Mouse (Mus musculus): ENCODE measurements around the gene Dao. TPM values are rescaled to one million over a fixed set of nuclear protein-coding genes. Genes with fewer than 3 reads are reported as not detected.

Dao gene
- polyA plus RNA-seq, 1 experiment from 2014 or later, result 7.7 TPM

DNA sequence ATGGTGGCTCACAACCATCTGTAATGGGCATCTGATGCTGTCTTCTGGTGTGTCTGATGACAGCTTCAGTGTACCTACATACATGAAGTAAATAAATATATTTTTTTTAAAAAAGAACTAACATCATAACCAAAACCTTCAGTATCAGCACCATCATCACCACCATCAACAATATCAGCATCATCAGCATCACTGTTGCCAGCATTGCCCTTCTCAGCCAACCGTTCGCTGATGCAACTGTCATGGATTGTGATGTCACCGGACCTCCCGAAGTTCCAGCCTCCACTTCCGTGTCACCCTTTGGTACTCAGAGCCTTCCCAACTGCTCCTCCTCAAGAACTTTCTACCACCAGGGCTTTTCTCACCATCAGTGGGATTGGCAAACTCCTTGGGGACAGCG is 61.7 kb downstream of the Dao start, which contains the start of gene Usp30:
Gene Usp30, plus strand, starts transcription at position 301 of the 400 bp plus-strand sequence.
- no peaks in the 10 kb centered on the region for H3K9me3 ChIP-seq (ENCODE audit: control insufficient read depth, low read length)
- H3K27me3 ChIP-seq (ENCODE audit: control insufficient read depth, insufficient read depth, low read length), result no peaks in the 10 kb centered on the region
- no peak within 1 kb of the TSS for H3K9ac ChIP-seq (ENCODE audit: low read depth, low read length)
- H3K4me1 ChIP-seq (ENCODE audit: control insufficient read depth, insufficient read depth, low read length), result no peaks in the 10 kb centered on the region
- no peaks in the 10 kb centered on the region for H3K36me3 ChIP-seq (ENCODE audit: control insufficient read depth, insufficient read depth, low read length)
- H3K27ac ChIP-seq (ENCODE audit: low read depth, low read length), result no peak within 1 kb of the TSS
- H3K4me2 ChIP-seq (replicated peaks; ENCODE audit: low read depth, low read length), result no peak within 1 kb of the TSS
- 93% methylated on average over 6 of the region's 6 CpGs for WGBS
- no peak within 1 kb of the TSS for H3K4me3 ChIP-seq (ENCODE audit: low read length)
- ATAC-seq (ENCODE audit: low FRiP score, low TSS enrichment), result no peak

DNA sequence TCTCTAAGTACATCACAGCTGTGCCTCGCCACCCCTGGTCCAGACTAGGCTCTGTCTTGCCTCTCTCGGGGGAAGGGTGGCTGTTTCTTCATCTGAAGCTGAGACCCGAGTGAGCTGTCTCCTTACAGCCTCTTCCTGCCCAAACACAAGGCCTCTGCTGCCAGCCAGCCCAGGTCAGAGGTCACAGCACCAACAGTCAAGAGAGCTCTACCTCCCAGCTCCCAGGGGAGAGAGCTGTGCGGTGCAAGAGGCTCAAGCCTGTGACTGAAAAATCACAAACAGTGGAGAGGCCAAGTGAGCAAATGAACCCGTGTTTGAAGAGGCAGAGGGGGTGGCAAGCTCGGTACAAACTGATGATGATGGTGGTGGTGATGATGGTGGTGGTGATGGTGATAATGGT is 63.1 kb downstream of the Dao start:
- no peak overlapping the region for H3K4me2 ChIP-seq (replicated peaks; ENCODE audit: low read depth, low read length)
- H3K4me3 ChIP-seq (ENCODE audit: low read length), result no peak overlapping the region
- no peaks in the 10 kb centered on the region for H3K4me1 ChIP-seq (ENCODE audit: control insufficient read depth, insufficient read depth, low read length)
- no peak overlapping the region for H3K9ac ChIP-seq (ENCODE audit: low read depth, low read length)
- H3K27me3 ChIP-seq (ENCODE audit: control insufficient read depth, insufficient read depth, low read length), result no peaks in the 10 kb centered on the region
- no peaks in the 10 kb centered on the region for H3K36me3 ChIP-seq (ENCODE audit: control insufficient read depth, insufficient read depth, low read length)
- ATAC-seq (ENCODE audit: low FRiP score, low TSS enrichment), result no peak
- H3K9me3 ChIP-seq (ENCODE audit: control insufficient read depth, low read length), result no peaks in the 10 kb centered on the region
- no peak overlapping the region for H3K27ac ChIP-seq (ENCODE audit: low read depth, low read length)
- 45% methylated on average over 6 of the region's 6 CpGs for WGBS

DNA sequence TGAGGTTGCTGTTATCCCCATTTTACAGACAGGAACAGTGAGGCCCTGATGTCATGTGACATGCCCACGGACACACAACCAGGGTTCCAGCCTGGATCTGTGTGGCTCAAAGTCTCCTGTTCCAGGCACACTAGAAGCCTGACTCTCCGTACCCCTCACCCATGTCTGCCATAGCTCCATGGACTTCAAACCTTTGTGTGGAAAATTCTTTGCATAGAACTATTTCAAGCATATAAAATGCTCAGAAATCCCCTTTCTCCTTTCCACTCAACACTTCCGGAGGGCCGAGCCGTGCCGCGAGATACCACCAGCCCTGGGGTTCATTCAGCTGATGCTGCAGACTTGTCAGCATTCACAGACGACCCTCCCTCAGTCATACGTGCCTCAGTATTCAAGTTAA is 64.0 kb downstream of the Dao start:
- no peaks in the 10 kb centered on the region for H3K9me3 ChIP-seq (ENCODE audit: control insufficient read depth, low read length)
- 83% methylated on average over 9 of the region's 9 CpGs for WGBS
- H3K27ac ChIP-seq (ENCODE audit: low read depth, low read length), result no peak overlapping the region
- H3K4me3 ChIP-seq (ENCODE audit: low read length), result no peak overlapping the region
- ATAC-seq (ENCODE audit: low FRiP score, low TSS enrichment), result no peak
- no peaks in the 10 kb centered on the region for H3K4me1 ChIP-seq (ENCODE audit: control insufficient read depth, insufficient read depth, low read length)
- H3K36me3 ChIP-seq (ENCODE audit: control insufficient read depth, insufficient read depth, low read length), result no peaks in the 10 kb centered on the region
- H3K27me3 ChIP-seq (ENCODE audit: control insufficient read depth, insufficient read depth, low read length), result no peaks in the 10 kb centered on the region
- no peak overlapping the region for H3K9ac ChIP-seq (ENCODE audit: low read depth, low read length)
- H3K4me2 ChIP-seq (replicated peaks; ENCODE audit: low read depth, low read length), result no peak overlapping the region

DNA sequence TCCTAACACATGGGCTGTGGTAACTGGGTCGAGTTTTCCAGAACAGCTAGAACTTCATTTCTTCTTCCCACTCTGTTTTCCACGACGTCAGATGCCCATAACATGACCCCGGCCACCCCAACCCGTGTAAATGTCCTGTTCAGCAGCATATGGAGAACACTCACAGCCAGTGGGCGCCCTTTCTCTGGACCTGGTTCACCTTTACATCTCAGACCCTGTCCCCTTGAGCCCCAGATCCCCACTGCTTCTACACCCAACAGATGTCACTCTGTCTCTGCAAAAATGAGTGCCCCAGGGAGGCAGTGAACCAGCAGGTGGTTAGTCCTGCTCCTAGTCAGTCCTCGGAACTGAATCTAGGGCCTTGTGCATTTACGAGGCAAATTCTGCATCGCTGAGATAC is 64.5 kb downstream of the Dao start:
- no peaks in the 10 kb centered on the region for H3K4me1 ChIP-seq (ENCODE audit: control insufficient read depth, insufficient read depth, low read length)
- H3K36me3 ChIP-seq (ENCODE audit: control insufficient read depth, insufficient read depth, low read length), result no peaks in the 10 kb centered on the region
- H3K9ac ChIP-seq (ENCODE audit: low read depth, low read length), result no peak overlapping the region
- no peak overlapping the region for H3K4me3 ChIP-seq (ENCODE audit: low read length)
- 71% methylated on average over 9 of the region's 9 CpGs for WGBS
- H3K9me3 ChIP-seq (ENCODE audit: control insufficient read depth, low read length), result no peaks in the 10 kb centered on the region
- no peak overlapping the region for H3K4me2 ChIP-seq (replicated peaks; ENCODE audit: low read depth, low read length)
- H3K27me3 ChIP-seq (ENCODE audit: control insufficient read depth, insufficient read depth, low read length), result no peaks in the 10 kb centered on the region
- ATAC-seq (ENCODE audit: low FRiP score, low TSS enrichment), result no peak
- no peak overlapping the region for H3K27ac ChIP-seq (ENCODE audit: low read depth, low read length)

DNA sequence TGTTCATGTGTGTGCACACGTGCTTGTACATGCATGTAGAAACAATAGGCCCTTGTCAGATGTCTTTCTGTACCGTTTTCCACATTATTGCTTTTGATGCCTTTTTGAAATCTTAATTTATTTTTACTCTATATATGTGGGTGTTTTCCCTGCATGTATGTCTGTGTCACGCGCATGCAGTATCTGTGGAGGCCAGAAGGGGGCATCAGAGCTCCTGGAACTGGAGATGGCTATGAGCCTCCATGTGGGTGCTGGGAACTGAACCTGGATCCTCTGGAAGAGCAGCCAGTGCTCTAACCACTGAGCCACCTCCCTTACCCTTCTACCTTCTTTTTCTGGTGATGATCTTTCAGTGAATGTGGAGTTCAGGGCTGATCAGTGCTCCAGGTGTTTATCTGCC is 67.4 kb downstream of the Dao start:
- WGBS, result 93% methylated on average over 4 of the region's 4 CpGs
- no peak overlapping the region for H3K9ac ChIP-seq (ENCODE audit: low read depth, low read length)
- H3K4me3 ChIP-seq (ENCODE audit: low read length), result no peak overlapping the region
- no peaks in the 10 kb centered on the region for H3K36me3 ChIP-seq (ENCODE audit: control insufficient read depth, insufficient read depth, low read length)
- H3K4me2 ChIP-seq (replicated peaks; ENCODE audit: low read depth, low read length), result no peak overlapping the region
- H3K4me1 ChIP-seq (ENCODE audit: control insufficient read depth, insufficient read depth, low read length), result no peaks in the 10 kb centered on the region
- H3K27ac ChIP-seq (ENCODE audit: low read depth, low read length), result no peak overlapping the region
- ATAC-seq (ENCODE audit: low FRiP score, low TSS enrichment), result no peak
- H3K27me3 ChIP-seq (ENCODE audit: control insufficient read depth, insufficient read depth, low read length), result no peaks in the 10 kb centered on the region
- H3K9me3 ChIP-seq (ENCODE audit: control insufficient read depth, low read length), result no peaks in the 10 kb centered on the region

DNA sequence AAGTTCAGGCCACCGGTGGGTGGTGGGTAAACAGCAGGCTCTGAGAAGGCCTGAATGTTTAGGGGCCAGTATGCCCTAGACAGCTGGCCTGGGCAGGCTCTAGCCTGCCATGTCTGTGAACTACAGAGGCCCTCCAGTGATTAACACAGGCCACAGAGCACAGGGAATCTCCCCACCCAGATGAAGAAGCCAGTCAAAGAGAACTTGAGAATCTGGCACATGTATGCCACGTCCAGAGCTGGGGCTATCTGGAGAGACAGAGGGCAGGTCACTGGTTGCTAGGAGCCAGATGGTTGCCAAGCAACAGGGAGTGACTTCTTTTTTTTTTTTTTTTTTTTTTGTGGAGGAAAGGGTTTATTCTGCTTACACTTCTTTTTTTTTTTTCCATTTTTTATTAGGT is 68.8 kb downstream of the Dao start:
- no peak overlapping the region for H3K4me3 ChIP-seq (ENCODE audit: low read length)
- 52% methylated on average over 2 of the region's 2 CpGs for WGBS
- no peaks in the 10 kb centered on the region for H3K4me1 ChIP-seq (ENCODE audit: control insufficient read depth, insufficient read depth, low read length)
- H3K9ac ChIP-seq (ENCODE audit: low read depth, low read length), result no peak overlapping the region
- no peaks in the 10 kb centered on the region for H3K27me3 ChIP-seq (ENCODE audit: control insufficient read depth, insufficient read depth, low read length)
- H3K36me3 ChIP-seq (ENCODE audit: control insufficient read depth, insufficient read depth, low read length), result no peaks in the 10 kb centered on the region
- no peaks in the 10 kb centered on the region for H3K9me3 ChIP-seq (ENCODE audit: control insufficient read depth, low read length)
- H3K27ac ChIP-seq (ENCODE audit: low read depth, low read length), result no peak overlapping the region
- no peak overlapping the region for H3K4me2 ChIP-seq (replicated peaks; ENCODE audit: low read depth, low read length)
- no peak for ATAC-seq (ENCODE audit: low FRiP score, low TSS enrichment)

Other genes starting within 250 kb of the Dao start
- gene Sart3, start 231.2 kb upstream of the Dao start, polyA plus RNA-seq (2014; fragmentation: Nextera tagmentation; extraction: Ambion mirVana), result 30.0 and 53.0 TPM in 2 replicates
- gene Iscu, start 231.0 kb upstream of the Dao start, polyA plus RNA-seq (2014; fragmentation: Nextera tagmentation; extraction: Ambion mirVana), result 106 and 129 TPM in 2 replicates
- 17.6 and 24.8 TPM in 2 replicates for gene Tmem119, start 203.2 kb upstream of the Dao start, polyA plus RNA-seq (2014; fragmentation: Nextera tagmentation; extraction: Ambion mirVana)
- gene Selplg, start 171.1 kb upstream of the Dao start, polyA plus RNA-seq (2014; fragmentation: Nextera tagmentation; extraction: Ambion mirVana), result 1.2 and 1.4 TPM in 2 replicates
- 42.1 and 108 TPM in 2 replicates for gene Coro1c, start 94.9 kb upstream of the Dao start, polyA plus RNA-seq (2014; fragmentation: Nextera tagmentation; extraction: Ambion mirVana)
- 18.5 and 28.2 TPM in 2 replicates for gene Ssh1, start 9.8 kb upstream of the Dao start, polyA plus RNA-seq (2014; fragmentation: Nextera tagmentation; extraction: Ambion mirVana)
- 9.3 and 10.7 TPM in 2 replicates for gene Usp30, start 61.8 kb downstream of the Dao start, polyA plus RNA-seq (2014; fragmentation: Nextera tagmentation; extraction: Ambion mirVana)
- gene Svop, start 87.9 kb downstream of the Dao start, polyA plus RNA-seq (2014; fragmentation: Nextera tagmentation; extraction: Ambion mirVana), result 0.09 TPM in 1 of 2 replicates, not detected in the other
- gene Alkbh2, start 124.5 kb downstream of the Dao start, polyA plus RNA-seq (2014; fragmentation: Nextera tagmentation; extraction: Ambion mirVana), result 11.6 and 13.3 TPM in 2 replicates
- 38.1 and 44.6 TPM in 2 replicates for gene Ung, start 126.7 kb downstream of the Dao start, polyA plus RNA-seq (2014; fragmentation: Nextera tagmentation; extraction: Ambion mirVana)
- 4.4 and 4.8 TPM in 2 replicates for gene Acacb, start 142.8 kb downstream of the Dao start, polyA plus RNA-seq (2014; fragmentation: Nextera tagmentation; extraction: Ambion mirVana)

Measured in kidney, embryonic 14.5 days (tissue).